Mouse (Mus musculus): Measurements from ENCODE around the gene Atp5b.

- TF ChIP-seq CTCF (IDR thresholded peaks at IDR 0.05; ENCODE audit: extremely low read depth, insufficient read depth, insufficient read length, insufficient replicate concordance): no peak
- TF ChIP-seq POLR2A (IDR thresholded peaks at IDR 0.05; ENCODE audit: low read depth, low read length): no peak
Observed at GRCm38 (mm10) chr10:128049741-128050140, 33.3 kb upstream of the Atp5b start.
